Mouse (Mus musculus): ENCODE measurements around the gene Vamp5.

GRCm38 (mm10) chr6:72323786-72324508 is 56.3 kb downstream of the Vamp5 start:
- no peak for TF ChIP-seq USF2 (IDR thresholded peaks at IDR 0.05; ENCODE audit: borderline replicate concordance in 1 of 2, insufficient read depth in 1 of 2, low read depth in 1 of 2, low read length in 2 of 2)
- no peak for TF ChIP-seq CTCF (IDR thresholded peaks at IDR 0.05 in 2 of 3, conservative IDR thresholded peaks at IDR 0.05 in 1 of 3; ENCODE audit: control insufficient read depth in 1 of 3, insufficient read depth in 1 of 3, low read depth in 2 of 3, low read length in 3 of 3, poor library complexity in 1 of 3, severe bottlenecking in 1 of 3)
- no peak for TF ChIP-seq HCFC1 (IDR thresholded peaks at IDR 0.05; ENCODE audit: low read depth, low read length)
- no peak for TF ChIP-seq CHD2 (IDR thresholded peaks at IDR 0.05; ENCODE audit: low read length)

Measured in MEL (cell line).